Mouse (Mus musculus) left cerebral cortex, adult 2 months (tissue): ENCODE measurements around the gene Taf6. TPM values are rescaled to one million over a fixed set of nuclear protein-coding genes. Genes with fewer than 3 reads are reported as not detected.
"Not testable (repeated sequence)": the region's sequence is repeated elsewhere in the genome, so short reads cannot be mapped to it uniquely, and the experiment has no call there.

Source experiments
- DNase-seq, 2 experiments: peaks; one replicate each; pipeline ENCODE4 v3.0.0; 2021 to 2022; ENCODE audit warnings: low spot score in 2 of 2, mixed read lengths in 1 of 2; ENCODE audit errors: extremely low spot score in 1 of 2
- H3K27ac ChIP-seq: fragments of 200-600 bp; 2 replicates; pipeline ENCODE4 v1.8.1; 2022
- H3K4me3 ChIP-seq: fragments of 200-600 bp; 2 replicates; pipeline ENCODE4 v1.8.1; 2022
- CTCF ChIP-seq: fragments of 200-600 bp; IDR thresholded peaks from 2 replicates; pipeline ENCODE4 v1.8.1; 2022; ENCODE audit warnings: antibody characterized with exemption, mild to moderate bottlenecking, moderate library complexity
- intact Hi-C: fragments of 180-260 bp; cut with DNase I; formaldehyde crosslinking; loops from one replicate; pipeline ENCODE4 v1.15.1; 2025
- long read RNA-seq, 2 experiments: library from polyadenylated mRNA; stranded (forward); transcript quantifications; one replicate each; pipeline ENCODE4 v2.0.0; 2021; ENCODE audit warnings: borderline mapping rate in 2 of 2
- total RNA-seq, 2 experiments: library from RNA; stranded (reverse); gene quantifications; 2 replicates each; pipeline ENCODE4 v1.2.3; 2021

The Taf6 gene
- 10 to 100 TPM; 43.8 to 45.2 TPM for total RNA-seq
- long read RNA-seq, experiment 1, transcript Taf6-201 (15 exons, 2,304 nt): major isoform, 49 of 86 reads
- long read RNA-seq, experiment 1, partial matches to known transcripts: 4 of 86 reads
- long read RNA-seq, experiment 1, other reads (novel, unspliced or antisense): 32 of 86 reads
- long read RNA-seq, experiment 2, transcript Taf6-201 (15 exons, 2,304 nt): major isoform, 28 of 62 reads
- long read RNA-seq, experiment 2, partial matches to known transcripts: 3 of 62 reads
- long read RNA-seq, experiment 2, other reads (novel, unspliced or antisense): 31 of 62 reads

- Histone ChIP-seq H3K4me3 (peak within 1 kb of the TSS; percentile 80), H3K27ac (peak within 1 kb of the TSS; percentile 93)
- no peak for TF ChIP-seq CTCF
- peak; percentile 76 to 83 for DNase-seq
- intact Hi-C loops: loop anchor here (1.0 kb wide), 2 partner anchors 16 to 26 kb away; partner anchors contain the start of gene Cops6
Measured at GRCm38 (mm10) chr5:138186950-138187638, at the start of gene Taf6, which contains the start of gene Cnpy4. Gene Taf6, minus strand, starts transcription at chr5:138187451. Gene Cnpy4, plus strand, starts transcription at chr5:138187485.

- no peak for DNase-seq
- no peak for TF ChIP-seq CTCF
- intact Hi-C loops: no loop called here
- no peak overlapping the region for H3K4me3 ChIP-seq
- H3K27ac ChIP-seq: no peak overlapping the region
Measured at GRCm38 (mm10) chr5:138234224-138234623, 47.0 kb upstream of the Taf6 start.

GRCm38 (mm10) chr5:138233778-138234177 lies 46.5 kb upstream of the Taf6 start:
- TF ChIP-seq CTCF: no peak
- Histone ChIP-seq H3K27ac (no peak overlapping the region), H3K4me3 (no peak overlapping the region)
- DNase-seq: no peak
- intact Hi-C loops: no loop called here

GRCm38 (mm10) chr5:138229511-138229910 lies 42.3 kb upstream of the Taf6 start:
- H3K4me3 ChIP-seq: no peak overlapping the region
- intact Hi-C loops: no loop called here
- TF ChIP-seq CTCF: no peak
- DNase-seq: no peak
- no peak overlapping the region for H3K27ac ChIP-seq

- intact Hi-C loops: no loop called here
- DNase-seq: no peak
- no peak overlapping the region for H3K27ac ChIP-seq
- TF ChIP-seq CTCF: peak; percentile 56
- H3K4me3 ChIP-seq: no peak overlapping the region
Measured at GRCm38 (mm10) chr5:138228026-138228425, 40.8 kb upstream of the Taf6 start.

- H3K27ac ChIP-seq: no peak overlapping the region
- DNase-seq: no peak
- no peak for TF ChIP-seq CTCF
- intact Hi-C loops: no loop called here
- H3K4me3 ChIP-seq: no peak overlapping the region
Measured at GRCm38 (mm10) chr5:138227367-138227766, 40.1 kb upstream of the Taf6 start.

- intact Hi-C loops: no loop called here
- TF ChIP-seq CTCF: no peak
- Histone ChIP-seq H3K27ac (no peak overlapping the region), H3K4me3 (no peak overlapping the region)
- no peak for DNase-seq
Measured at GRCm38 (mm10) chr5:138226491-138226890, 39.2 kb upstream of the Taf6 start.

- DNase-seq: no peak
- no peak for TF ChIP-seq CTCF
- H3K4me3 ChIP-seq: no peak within 1 kb of the TSS
- no peak within 1 kb of the TSS for H3K27ac ChIP-seq
- intact Hi-C loops: no loop called here
Measured at GRCm38 (mm10) chr5:138225700-138226099, 38.4 kb upstream of the Taf6 start, which contains the start of gene Nxpe5. Gene Nxpe5, plus strand, starts transcription at chr5:138225898.

GRCm38 (mm10) chr5:138223287-138223686 lies 36.0 kb upstream of the Taf6 start:
- no peak for TF ChIP-seq CTCF
- DNase-seq: no peak
- Histone ChIP-seq H3K27ac (no peak overlapping the region), H3K4me3 (no peak overlapping the region)
- intact Hi-C loops: loop anchor here (5.0 kb wide), 2 partner anchors 59 to 79 kb away; partner anchors contain the start of genes Gpc2 and Stag3

- peak; percentile 76 to 89 for DNase-seq
- Histone ChIP-seq H3K4me3 (no peak overlapping the region), H3K27ac (no peak overlapping the region)
- intact Hi-C loops: loop anchor here (5.0 kb wide), 2 partner anchors 60 to 80 kb away; partner anchors contain the start of genes Gpc2 and Stag3
- peak; percentile 99 for TF ChIP-seq CTCF
Measured at GRCm38 (mm10) chr5:138222111-138222510, 34.9 kb upstream of the Taf6 start.

- intact Hi-C loops: loop anchor here (5.0 kb wide), 2 partner anchors 62 to 82 kb away; partner anchors contain the start of genes Gpc2 and Stag3
- no peak for DNase-seq
- H3K27ac ChIP-seq: no peak overlapping the region
Measured at GRCm38 (mm10) chr5:138219864-138220263, 32.6 kb upstream of the Taf6 start.

GRCm38 (mm10) chr5:138216632-138217031 lies 29.4 kb upstream of the Taf6 start:
- H3K27ac ChIP-seq, H3K4me3 ChIP-seq, DNase-seq, intact Hi-C loops: not testable (repeated sequence)

More at GRCm38 (mm10) chr5:138219864-138220263, 32.6 kb upstream of the Taf6 start:
- H3K4me3 ChIP-seq: no peak overlapping the region
- TF ChIP-seq CTCF: no peak
